Mouse (Mus musculus): ENCODE measurements around the gene Plppr4.

Plppr4 gene

GRCm38 (mm10) chr3:117294308-117294925, 66.3 kb downstream of the Plppr4 start:
- DNase-seq (ENCODE audit: low read depth, low spot score) = no peak
